Mouse (Mus musculus): ENCODE results near the gene Capzb.

GRCm38 (mm10) chr4:139225115-139225514 is 32.4 kb downstream of the Capzb start:
- TF ChIP-seq POLR2A (IDR thresholded peaks at IDR 0.05; ENCODE audit: borderline replicate concordance, extremely low read depth, low read depth, low read length) (no peak), CTCF (IDR thresholded peaks at IDR 0.05; ENCODE audit: insufficient read depth, low read length) (no peak)

Data from lung, adult 2 months (tissue).